Mouse (Mus musculus): ENCODE results near the gene Ccdc154. TPM values are rescaled to one million over a fixed set of nuclear protein-coding genes. Genes with fewer than 3 reads are reported as not detected.
A peak's percentile ranks its signal among the peaks of the same experiment; 100 is the strongest.

Ccdc154 gene
- polyA plus RNA-seq, 1 experiment from 2014 or later, result 0.41 TPM

DNA sequence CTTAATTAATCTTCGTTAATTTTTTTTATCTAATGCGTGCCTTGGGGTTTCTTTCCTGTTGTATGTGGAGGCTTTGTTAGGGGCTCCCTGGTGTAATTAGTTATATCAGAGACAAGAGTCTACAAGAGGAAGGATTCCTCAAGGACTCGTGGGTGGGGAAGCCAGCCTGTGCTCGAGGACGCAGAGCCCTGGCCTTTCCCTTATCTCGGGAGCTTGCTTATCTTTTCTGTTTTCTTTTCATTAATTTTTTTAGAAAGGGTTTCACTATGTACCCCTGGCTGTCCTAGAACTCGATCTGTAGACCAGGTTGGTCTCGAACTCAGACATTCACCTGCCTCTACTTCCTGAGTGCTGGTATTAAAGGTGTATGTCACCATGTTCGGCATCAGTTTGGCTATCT, 34.6 kb upstream of the Ccdc154 start:
- no peaks in the 10 kb centered on the region for H3K36me3 ChIP-seq (ENCODE audit: control insufficient read depth, insufficient read depth, low read length)
- WGBS, result 59% methylated on average over 9 of the region's 9 CpGs

DNA sequence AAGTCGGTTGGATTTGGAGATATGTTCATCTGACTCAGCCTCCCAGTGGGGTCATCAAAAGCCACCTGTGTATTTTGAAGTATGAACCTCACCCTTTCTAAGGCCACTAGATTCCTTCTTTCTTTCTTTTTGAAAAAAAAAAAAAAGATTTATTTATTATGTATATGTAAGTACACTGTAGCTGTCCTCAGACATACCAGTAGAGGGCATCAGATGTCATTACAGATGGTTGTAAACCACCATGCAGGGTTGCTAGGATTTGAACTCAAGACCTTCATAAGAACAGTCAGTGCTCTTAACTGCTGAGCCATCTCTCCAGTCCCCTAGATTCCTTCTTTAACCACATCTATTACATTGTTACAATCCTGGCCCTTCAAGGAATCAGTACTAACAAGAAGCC, 32.2 kb upstream of the Ccdc154 start:
- Histone ChIP-seq H3K4me1 (ENCODE audit: control insufficient read depth, insufficient read depth, low read length) (peaks cover 9% of the 10 kb centered on the region), H3K9me3 (ENCODE audit: control insufficient read depth, low read depth, low read length) (no peaks in the 10 kb centered on the region), H3K4me3 (ENCODE audit: low read depth, low read length) (no peak overlapping the region), H3K27me3 (ENCODE audit: control insufficient read depth, insufficient read depth, low read length) (no peaks in the 10 kb centered on the region), H3K9ac (replicated peaks; ENCODE audit: low read depth, low read length) (no peak overlapping the region), H3K27ac (ENCODE audit: low read length) (no peak overlapping the region), H3K4me2 (replicated peaks; ENCODE audit: low read depth, low read length) (no peak overlapping the region), H3K36me3 (ENCODE audit: control insufficient read depth, insufficient read depth, low read length) (no peaks in the 10 kb centered on the region)
- ATAC-seq (ENCODE audit: insufficient number of reproducible peaks, insufficient read depth, low FRiP score, low read depth), result no peak
- 85% methylated on average over 1 of the region's 1 CpGs for WGBS

More for the DNA sequence above, 34.6 kb upstream of the Ccdc154 start:
- H3K27me3 ChIP-seq (ENCODE audit: control insufficient read depth, insufficient read depth, low read length), result no peaks in the 10 kb centered on the region
- H3K4me1 ChIP-seq (ENCODE audit: control insufficient read depth, insufficient read depth, low read length), result no peaks in the 10 kb centered on the region
- H3K4me2 ChIP-seq (replicated peaks; ENCODE audit: low read depth, low read length), result no peak overlapping the region
- no peaks in the 10 kb centered on the region for H3K9me3 ChIP-seq (ENCODE audit: control insufficient read depth, low read depth, low read length)
- H3K4me3 ChIP-seq (ENCODE audit: low read depth, low read length), result no peak overlapping the region
- H3K9ac ChIP-seq (replicated peaks; ENCODE audit: low read depth, low read length), result no peak overlapping the region
- no peak for ATAC-seq (ENCODE audit: insufficient number of reproducible peaks, insufficient read depth, low FRiP score, low read depth)
- no peak overlapping the region for H3K27ac ChIP-seq (ENCODE audit: low read length)

DNA sequence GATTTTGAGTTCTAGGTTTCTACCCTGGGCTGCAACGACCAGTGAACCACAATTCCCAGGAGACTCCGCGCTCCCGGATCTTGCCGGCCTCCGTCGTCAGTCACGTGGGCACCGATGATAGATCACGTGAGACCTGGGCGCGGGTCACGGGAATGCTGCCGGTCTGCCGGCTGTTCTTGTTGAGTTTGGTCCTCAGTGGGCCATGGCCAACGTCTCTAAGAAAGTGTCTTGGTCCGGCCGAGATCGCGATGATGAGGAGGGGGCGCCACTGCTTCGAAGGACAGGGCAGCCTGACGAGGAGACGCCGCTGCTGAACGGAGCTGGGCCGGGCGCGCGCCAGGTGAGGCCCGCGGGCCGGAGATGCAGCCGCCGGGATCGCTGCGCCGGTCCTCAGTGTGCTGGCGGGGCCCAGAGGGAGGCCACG, 29.0 kb upstream of the Ccdc154 start, which contains the start of gene Clcn7:
TSS of gene Clcn7 (plus strand) at position 117 of the 424 bp plus-strand sequence.
- Histone ChIP-seq H3K36me3 (ENCODE audit: control insufficient read depth, insufficient read depth, low read length) (no peaks in the 10 kb centered on the region; the same call in 1 of the 2 replicates), H3K4me2 (replicated peaks; ENCODE audit: low read depth, low read length) (peak within 1 kb of the TSS; percentile 70), H3K9me3 (ENCODE audit: control insufficient read depth, low read depth, low read length) (no peaks in the 10 kb centered on the region), H3K4me3 (ENCODE audit: low read depth, low read length) (peak within 1 kb of the TSS; percentile 96), H3K9ac (replicated peaks; ENCODE audit: low read depth, low read length) (peak within 1 kb of the TSS; percentile 59), H3K4me1 (ENCODE audit: control insufficient read depth, insufficient read depth, low read length) (peaks cover 9% of the 10 kb centered on the region), H3K27ac (ENCODE audit: low read length) (no peak within 1 kb of the TSS), H3K27me3 (ENCODE audit: control insufficient read depth, insufficient read depth, low read length) (no peaks in the 10 kb centered on the region)
- ATAC-seq (ENCODE audit: insufficient number of reproducible peaks, insufficient read depth, low FRiP score, low read depth), result peak; percentile 95
- under 1% methylated on average over 40 of the region's 40 CpGs for WGBS

DNA sequence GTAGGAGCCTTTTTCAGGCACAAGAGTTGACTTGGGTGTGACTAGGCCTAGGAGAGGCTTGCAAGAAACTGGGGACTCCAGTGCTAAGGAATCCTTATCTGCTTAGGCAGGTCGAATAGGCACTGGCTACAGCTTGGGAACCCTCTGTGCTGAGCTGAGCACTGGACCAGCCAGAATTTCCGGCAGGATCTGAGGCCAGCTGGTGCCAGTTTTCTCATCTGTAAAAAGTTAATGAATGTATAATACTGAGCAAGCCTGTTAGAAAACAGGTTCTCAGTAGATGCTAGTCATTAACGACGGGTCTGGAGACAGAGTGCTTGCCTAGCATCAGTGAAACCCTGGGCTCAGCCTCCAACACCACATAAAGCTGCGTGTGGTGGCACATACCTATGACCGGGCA, 26.6 kb upstream of the Ccdc154 start:
- Histone ChIP-seq H3K27me3 (ENCODE audit: control insufficient read depth, insufficient read depth, low read length) (no peaks in the 10 kb centered on the region), H3K9me3 (ENCODE audit: control insufficient read depth, low read depth, low read length) (no peaks in the 10 kb centered on the region), H3K4me1 (ENCODE audit: control insufficient read depth, insufficient read depth, low read length) (peaks cover 9% of the 10 kb centered on the region), H3K27ac (ENCODE audit: low read length) (no peak overlapping the region), H3K36me3 (ENCODE audit: control insufficient read depth, insufficient read depth, low read length) (no peaks in the 10 kb centered on the region; the same call in 1 of the 2 replicates), H3K4me3 (ENCODE audit: low read depth, low read length) (no peak overlapping the region), H3K4me2 (replicated peaks; ENCODE audit: low read depth, low read length) (no peak overlapping the region), H3K9ac (replicated peaks; ENCODE audit: low read depth, low read length) (no peak overlapping the region)
- 81% methylated on average over 6 of the region's 6 CpGs for WGBS
- no peak for ATAC-seq (ENCODE audit: insufficient number of reproducible peaks, insufficient read depth, low FRiP score, low read depth)

DNA sequence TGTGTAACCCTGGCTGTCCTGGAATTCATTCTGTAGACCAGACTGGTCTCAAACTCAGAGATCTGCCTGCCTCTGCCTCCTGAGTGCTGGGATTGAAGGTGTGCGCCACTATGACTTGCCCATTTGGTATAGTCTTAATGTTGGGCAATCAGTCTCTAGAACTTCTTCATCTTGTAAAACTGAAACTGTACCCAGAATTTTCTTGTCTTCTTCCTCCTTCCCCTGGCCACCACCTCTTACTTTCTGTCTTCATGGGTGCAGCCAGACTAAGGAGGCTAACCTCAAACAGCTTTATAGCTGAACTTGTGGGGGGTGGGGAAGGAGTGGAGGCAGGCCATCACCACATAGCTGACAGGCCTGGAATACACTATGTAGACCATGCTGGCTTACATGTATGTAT, 23.5 kb upstream of the Ccdc154 start:
- ATAC-seq (ENCODE audit: insufficient number of reproducible peaks, insufficient read depth, low FRiP score, low read depth), result no peak
- Histone ChIP-seq H3K27me3 (ENCODE audit: control insufficient read depth, insufficient read depth, low read length) (no peaks in the 10 kb centered on the region), H3K4me1 (ENCODE audit: control insufficient read depth, insufficient read depth, low read length) (peaks cover 9% of the 10 kb centered on the region), H3K4me3 (ENCODE audit: low read depth, low read length) (no peak overlapping the region), H3K9me3 (ENCODE audit: control insufficient read depth, low read depth, low read length) (no peaks in the 10 kb centered on the region), H3K27ac (ENCODE audit: low read length) (no peak overlapping the region), H3K36me3 (ENCODE audit: control insufficient read depth, insufficient read depth, low read length) (no peaks in the 10 kb centered on the region; the same call in 1 of the 2 replicates), H3K9ac (replicated peaks; ENCODE audit: low read depth, low read length) (no peak overlapping the region), H3K4me2 (replicated peaks; ENCODE audit: low read depth, low read length) (no peak overlapping the region)
- WGBS, result 100% methylated on average over 1 of the region's 1 CpGs

DNA sequence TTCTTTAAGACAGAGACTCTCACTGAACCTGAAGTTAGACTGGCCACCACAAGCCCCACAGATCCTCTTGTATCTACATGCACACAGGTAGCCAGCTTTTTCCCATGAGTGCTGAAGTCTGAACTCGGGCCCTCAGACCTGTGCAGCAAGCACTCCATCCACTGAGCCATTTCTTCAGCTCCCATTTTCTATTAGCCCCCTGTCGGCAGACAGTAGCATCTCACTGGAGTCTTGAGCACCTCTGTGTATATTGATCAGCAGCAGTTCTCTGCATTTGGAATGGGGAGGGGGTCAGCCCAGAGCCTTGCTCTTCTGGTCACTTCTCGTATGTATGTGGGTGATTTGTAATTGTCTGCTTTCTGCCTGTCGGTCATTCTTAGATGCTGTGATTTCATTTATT, 22.3 kb upstream of the Ccdc154 start:
- Histone ChIP-seq H3K27ac (ENCODE audit: low read length) (no peak overlapping the region), H3K4me1 (ENCODE audit: control insufficient read depth, insufficient read depth, low read length) (no peaks in the 10 kb centered on the region), H3K27me3 (ENCODE audit: control insufficient read depth, insufficient read depth, low read length) (no peaks in the 10 kb centered on the region), H3K4me2 (replicated peaks; ENCODE audit: low read depth, low read length) (no peak overlapping the region), H3K36me3 (ENCODE audit: control insufficient read depth, insufficient read depth, low read length) (no peaks in the 10 kb centered on the region; the same call in 1 of the 2 replicates), H3K4me3 (ENCODE audit: low read depth, low read length) (no peak overlapping the region), H3K9me3 (ENCODE audit: control insufficient read depth, low read depth, low read length) (no peaks in the 10 kb centered on the region), H3K9ac (replicated peaks; ENCODE audit: low read depth, low read length) (no peak overlapping the region)
- ATAC-seq (ENCODE audit: insufficient number of reproducible peaks, insufficient read depth, low FRiP score, low read depth), result no peak
- WGBS, result 64% methylated on average over 4 of the region's 4 CpGs

DNA sequence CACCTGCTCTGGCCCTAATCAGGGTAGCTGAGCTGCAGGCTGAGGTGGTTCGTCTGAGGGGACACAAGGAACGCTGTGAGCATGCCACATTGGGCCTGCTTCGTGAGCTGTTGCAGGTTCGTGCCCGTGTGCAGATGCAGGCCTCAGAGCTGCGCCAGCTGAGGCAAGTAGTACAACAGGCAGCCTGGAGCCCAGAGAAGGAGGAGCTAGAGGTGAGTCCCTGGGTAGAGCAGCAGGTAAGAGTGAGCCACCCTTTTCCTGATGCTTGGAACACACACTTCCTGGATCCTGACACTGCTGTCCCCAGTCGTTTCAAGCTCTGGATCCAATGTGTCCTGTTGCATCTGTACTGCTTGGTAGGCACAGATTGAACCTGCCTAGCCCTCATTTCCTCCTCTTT, 1.1 kb downstream of the Ccdc154 start:
- Histone ChIP-seq H3K36me3 (ENCODE audit: control insufficient read depth, insufficient read depth, low read length) (peaks cover 12% of the 10 kb centered on the region), H3K27ac (ENCODE audit: low read length) (peak overlapping the region; percentile 39; the same call in 1 of the 2 replicates), H3K4me3 (ENCODE audit: low read depth, low read length) (no peak overlapping the region), H3K4me1 (ENCODE audit: control insufficient read depth, insufficient read depth, low read length) (peaks cover 6% of the 10 kb centered on the region; the same call in 1 of the 2 replicates), H3K4me2 (replicated peaks; ENCODE audit: low read depth, low read length) (no peak overlapping the region), H3K9me3 (ENCODE audit: control insufficient read depth, low read depth, low read length) (no peaks in the 10 kb centered on the region), H3K9ac (replicated peaks; ENCODE audit: low read depth, low read length) (no peak overlapping the region), H3K27me3 (ENCODE audit: control insufficient read depth, insufficient read depth, low read length) (no peaks in the 10 kb centered on the region)
- 67% methylated on average over 7 of the region's 7 CpGs for WGBS
- ATAC-seq (ENCODE audit: insufficient number of reproducible peaks, insufficient read depth, low FRiP score, low read depth), result 0 out of 2 replicates have a peak, but pooled peaks have one; percentile 21

DNA sequence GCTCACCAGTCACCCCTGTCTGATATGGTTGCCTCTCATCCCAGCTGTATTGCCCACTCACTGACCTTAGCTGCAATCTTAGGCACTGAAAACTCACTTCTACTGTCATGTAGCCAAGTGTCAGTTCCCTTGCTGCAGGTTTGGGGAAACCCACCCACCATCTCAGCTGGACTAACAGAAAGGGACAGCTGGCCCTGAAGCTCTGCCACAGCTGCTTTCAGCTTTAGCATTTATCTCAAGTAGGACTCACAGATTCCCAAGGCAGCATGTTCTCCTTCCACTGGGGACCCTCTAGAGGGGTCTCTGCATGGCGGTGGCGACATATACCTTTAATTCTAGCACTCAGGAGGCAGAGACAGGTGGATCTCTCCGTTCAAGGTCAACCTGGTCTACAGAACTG, 2.5 kb downstream of the Ccdc154 start:
- H3K9me3 ChIP-seq (ENCODE audit: control insufficient read depth, low read depth, low read length), result no peaks in the 10 kb centered on the region
- H3K27ac ChIP-seq (ENCODE audit: low read length), result no peak overlapping the region
- H3K4me3 ChIP-seq (ENCODE audit: low read depth, low read length), result no peak overlapping the region
- 85% methylated on average over 3 of the region's 3 CpGs for WGBS
- peaks cover 12% of the 10 kb centered on the region for H3K36me3 ChIP-seq (ENCODE audit: control insufficient read depth, insufficient read depth, low read length)
- H3K9ac ChIP-seq (replicated peaks; ENCODE audit: low read depth, low read length), result no peak overlapping the region
- H3K4me2 ChIP-seq (replicated peaks; ENCODE audit: low read depth, low read length), result no peak overlapping the region
- no peak for ATAC-seq (ENCODE audit: insufficient number of reproducible peaks, insufficient read depth, low FRiP score, low read depth)
- peaks cover 6% of the 10 kb centered on the region; the same call in 1 of the 2 replicates for H3K4me1 ChIP-seq (ENCODE audit: control insufficient read depth, insufficient read depth, low read length)
- no peaks in the 10 kb centered on the region for H3K27me3 ChIP-seq (ENCODE audit: control insufficient read depth, insufficient read depth, low read length)

Data from stomach, embryonic 14.5 days (tissue).